Mouse (Mus musculus): ENCODE results near the gene Lrrc41. TPM values are rescaled to one million over a fixed set of nuclear protein-coding genes. Genes with fewer than 3 reads are reported as not detected.

The Lrrc41 gene
- polyA plus RNA-seq, 1 experiment, result not detected

DNA sequence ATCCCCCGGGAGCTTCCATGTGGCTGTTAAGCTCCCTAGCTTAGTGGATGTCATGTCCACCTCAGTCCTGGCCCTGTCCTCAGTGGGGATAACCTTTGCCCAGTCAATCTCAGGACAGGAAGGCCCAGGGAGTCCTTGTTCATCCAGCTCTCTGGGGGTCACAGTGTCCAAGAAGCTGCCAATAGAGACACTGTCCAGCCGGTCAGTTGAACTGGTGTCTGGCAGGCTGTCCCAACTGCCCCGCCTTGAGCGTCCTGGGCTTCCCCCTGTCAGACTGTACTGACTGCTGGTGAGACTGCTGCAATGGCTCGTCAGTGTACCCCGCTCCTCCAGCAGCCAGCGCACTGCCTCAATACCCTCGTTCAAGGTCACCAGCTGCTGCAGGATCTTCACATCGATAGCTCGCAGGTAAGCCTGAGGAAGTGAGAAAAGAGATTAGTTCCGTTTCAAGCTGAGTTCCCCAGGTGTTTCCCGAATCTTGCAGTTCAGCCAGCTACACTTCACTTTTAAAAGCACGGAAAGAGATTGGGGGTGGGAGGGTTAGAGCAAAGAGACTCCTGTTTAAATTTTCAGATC lies 62.4 kb downstream of the Lrrc41 start:
- Histone ChIP-seq H3K27ac (ENCODE audit: insufficient read depth, low read depth, low read length) (no peak overlapping the region), H3K4me1 (ENCODE audit: control insufficient read depth, insufficient read depth, low read length) (peaks cover 22% of the 10 kb centered on the region), H3K4me3 (ENCODE audit: insufficient read depth, low read depth, low read length) (no peak overlapping the region)
- 58% methylated on average over 13 of the region's 13 CpGs for WGBS
- no peak for TF ChIP-seq CTCF (IDR thresholded peaks at IDR 0.05; ENCODE audit: insufficient read depth, low read depth, low read length)
- TF ChIP-seq POLR2A (IDR thresholded peaks at IDR 0.05; ENCODE audit: insufficient read depth, low read depth, low read length), result no peak

DNA sequence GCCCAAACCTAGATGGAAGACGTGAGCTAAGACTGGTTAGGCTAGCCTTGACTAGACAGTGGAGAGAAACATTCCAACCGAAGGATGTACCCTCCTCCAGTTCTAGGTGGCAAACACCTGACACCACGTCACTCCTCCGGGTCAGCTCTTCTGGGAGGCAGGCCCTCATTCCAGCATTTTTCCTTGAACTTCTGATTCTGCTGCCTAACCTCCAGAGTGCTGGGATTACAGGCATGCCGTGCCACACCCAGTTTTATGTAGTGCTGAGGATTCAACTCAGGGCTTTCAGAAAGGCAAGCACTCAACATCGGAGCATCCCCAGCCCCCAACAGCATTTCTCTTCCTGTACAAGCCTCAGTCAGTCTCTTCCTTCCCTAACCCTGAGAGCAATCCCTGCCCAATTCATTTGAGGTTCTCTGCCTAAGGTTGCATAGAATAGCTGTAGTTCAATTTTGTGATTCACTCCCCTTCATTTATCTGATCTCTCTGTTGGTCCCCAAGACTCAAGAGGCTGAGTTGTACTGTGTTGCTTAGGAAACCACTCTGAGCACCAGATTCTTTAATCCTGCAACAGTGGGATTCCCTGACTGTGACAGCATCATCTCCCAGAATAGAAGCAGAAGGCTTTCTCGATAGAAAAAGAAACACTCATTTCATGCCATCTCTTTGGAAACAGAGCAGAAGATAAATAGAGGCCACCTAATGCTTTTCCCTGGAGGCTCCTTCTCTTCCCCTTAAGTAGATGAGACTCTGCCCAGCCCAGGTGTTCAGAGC lies 65.9 kb downstream of the Lrrc41 start:
- Histone ChIP-seq H3K27ac (ENCODE audit: insufficient read depth, low read depth, low read length) (peak overlapping the region; percentile 80; the same call in 1 of the 2 replicates), H3K4me3 (ENCODE audit: insufficient read depth, low read depth, low read length) (no peak overlapping the region), H3K4me1 (ENCODE audit: control insufficient read depth, insufficient read depth, low read length) (peaks cover 28% of the 10 kb centered on the region)
- no peak for TF ChIP-seq CTCF (IDR thresholded peaks at IDR 0.05; ENCODE audit: insufficient read depth, low read depth, low read length)
- no peak for TF ChIP-seq POLR2A (IDR thresholded peaks at IDR 0.05; ENCODE audit: insufficient read depth, low read depth, low read length)
- WGBS, result 62% methylated on average over 7 of the region's 7 CpGs

DNA sequence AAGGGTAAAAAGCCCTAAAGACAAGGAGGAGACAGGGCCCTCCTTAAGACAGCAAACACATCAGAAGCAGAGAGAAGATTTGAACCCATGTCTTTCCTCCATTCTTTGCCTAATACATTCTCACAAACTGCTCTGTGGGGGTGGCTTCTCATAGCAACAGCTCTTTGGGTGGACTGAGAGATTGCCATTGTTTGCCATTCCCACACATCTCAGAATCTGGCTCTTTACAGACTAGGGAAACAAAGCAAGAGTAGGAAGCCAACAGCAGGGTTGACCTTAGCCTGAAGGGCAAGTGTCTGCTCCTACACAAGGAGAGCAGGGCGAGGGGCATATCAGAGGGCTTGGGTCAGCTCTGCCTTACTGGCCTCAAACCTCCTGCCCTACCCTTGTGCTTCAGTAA lies 66.7 kb downstream of the Lrrc41 start:
- no peak for TF ChIP-seq CTCF (IDR thresholded peaks at IDR 0.05; ENCODE audit: insufficient read depth, low read depth, low read length)
- TF ChIP-seq POLR2A (IDR thresholded peaks at IDR 0.05; ENCODE audit: insufficient read depth, low read depth, low read length), result no peak
- WGBS, result 85% methylated on average over 1 of the region's 1 CpGs
- Histone ChIP-seq H3K4me3 (ENCODE audit: insufficient read depth, low read depth, low read length) (no peak overlapping the region), H3K4me1 (ENCODE audit: control insufficient read depth, insufficient read depth, low read length) (peaks cover 26% of the 10 kb centered on the region), H3K27ac (ENCODE audit: insufficient read depth, low read depth, low read length) (peak overlapping the region; percentile 80; the same call in 1 of the 2 replicates)

DNA sequence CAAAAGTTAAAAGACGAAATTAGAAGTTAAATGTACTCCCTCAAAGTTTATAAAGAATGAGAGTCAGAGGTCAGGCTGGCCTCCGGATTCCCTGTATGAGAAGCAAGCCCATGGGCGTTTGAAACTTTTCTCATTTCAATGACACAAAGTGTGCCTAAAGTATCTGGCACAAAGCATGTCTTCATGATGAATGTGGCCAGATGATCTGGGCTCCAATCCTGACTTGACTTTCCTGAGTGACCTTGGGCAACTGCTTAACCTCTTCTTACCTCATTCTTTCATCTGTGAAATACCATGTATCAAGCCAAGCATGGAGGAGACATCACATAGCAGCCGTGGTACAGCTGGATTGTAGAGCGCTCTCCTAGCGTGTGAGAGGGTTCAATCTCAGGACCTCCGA lies 67.2 kb downstream of the Lrrc41 start:
- Histone ChIP-seq H3K4me1 (ENCODE audit: control insufficient read depth, insufficient read depth, low read length) (peaks cover 23% of the 10 kb centered on the region), H3K27ac (ENCODE audit: insufficient read depth, low read depth, low read length) (no peak overlapping the region), H3K4me3 (ENCODE audit: insufficient read depth, low read depth, low read length) (no peak overlapping the region)
- 86% methylated on average over 7 of the region's 7 CpGs for WGBS
- TF ChIP-seq CTCF (IDR thresholded peaks at IDR 0.05; ENCODE audit: insufficient read depth, low read depth, low read length) (no peak), POLR2A (IDR thresholded peaks at IDR 0.05; ENCODE audit: insufficient read depth, low read depth, low read length) (no peak)

DNA sequence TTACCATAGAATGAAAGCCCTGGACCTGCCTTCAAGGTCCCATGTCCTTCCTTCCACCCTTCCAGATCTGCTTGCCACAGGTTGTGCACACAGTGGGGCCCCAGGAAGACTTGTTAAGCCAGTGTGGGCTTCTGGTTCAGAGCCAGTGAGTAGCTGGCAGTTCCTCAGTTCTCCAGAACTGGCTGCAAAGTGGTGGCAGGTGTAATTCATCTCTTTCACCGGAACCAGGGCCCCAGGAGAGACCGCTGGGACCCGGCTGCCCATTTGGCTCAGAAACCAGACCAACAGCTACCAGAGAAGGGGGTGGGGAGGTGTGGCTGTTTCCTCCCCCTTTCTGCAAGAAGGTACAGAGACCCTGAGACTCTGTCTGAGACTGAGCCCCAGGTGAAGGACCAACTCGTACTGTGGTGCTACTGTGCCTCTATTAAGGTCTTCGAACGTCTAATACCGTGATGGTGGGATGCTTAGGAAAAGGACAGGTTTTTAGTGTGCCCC lies 68.3 kb downstream of the Lrrc41 start:
- 6% methylated on average over 7 of the region's 7 CpGs for WGBS
- H3K4me3 ChIP-seq (ENCODE audit: insufficient read depth, low read depth, low read length), result peak overlapping the region; percentile 58
- H3K27ac ChIP-seq (ENCODE audit: insufficient read depth, low read depth, low read length), result no peak overlapping the region
- TF ChIP-seq CTCF (IDR thresholded peaks at IDR 0.05; ENCODE audit: insufficient read depth, low read depth, low read length), result no peak
- TF ChIP-seq POLR2A (IDR thresholded peaks at IDR 0.05; ENCODE audit: insufficient read depth, low read depth, low read length), result no peak
- H3K4me1 ChIP-seq (ENCODE audit: control insufficient read depth, insufficient read depth, low read length), result peaks cover 19% of the 10 kb centered on the region

DNA sequence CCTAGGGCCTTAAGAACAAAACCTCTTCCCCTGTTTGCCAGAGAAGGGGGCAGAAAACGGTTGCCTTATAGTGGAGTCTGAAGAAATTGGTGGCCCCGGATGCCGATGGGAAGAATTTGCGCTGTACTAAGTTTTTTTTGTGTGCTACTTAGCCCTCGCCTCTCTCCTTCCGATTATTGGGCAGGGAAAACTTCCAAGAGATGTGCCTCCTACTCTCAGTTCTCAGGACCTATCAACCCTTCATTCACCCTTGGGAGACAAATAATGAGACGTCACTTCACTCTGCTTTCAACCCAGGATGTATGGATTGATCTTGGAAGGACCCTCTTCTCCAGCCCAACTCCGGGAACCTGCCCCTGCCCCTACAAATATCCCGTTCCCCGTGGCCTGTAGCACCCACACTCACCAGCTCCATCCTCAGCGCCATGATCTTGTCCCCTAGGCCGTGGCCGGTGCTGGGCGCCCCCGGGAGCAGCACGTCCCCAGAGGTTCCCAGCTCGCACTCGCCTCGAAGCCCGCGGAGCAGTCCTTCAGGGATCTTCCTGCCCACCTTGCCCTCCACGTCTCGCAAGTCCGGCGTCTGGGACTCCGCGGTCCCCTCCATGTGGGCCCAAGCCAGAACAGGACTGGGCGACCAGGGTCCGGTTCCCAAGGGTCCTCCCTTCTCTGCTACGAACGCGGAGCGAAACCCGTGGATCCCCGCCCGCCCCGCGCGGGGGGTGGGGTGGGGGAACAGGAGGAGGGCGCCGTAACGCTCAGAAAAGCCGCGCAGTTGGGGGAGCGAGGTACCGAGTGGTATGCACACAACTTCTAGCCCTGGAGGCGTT lies 69.0 kb downstream of the Lrrc41 start:
- Histone ChIP-seq H3K4me1 (ENCODE audit: control insufficient read depth, insufficient read depth, low read length) (peaks cover 19% of the 10 kb centered on the region), H3K27ac (ENCODE audit: insufficient read depth, low read depth, low read length) (no peak overlapping the region), H3K4me3 (ENCODE audit: insufficient read depth, low read depth, low read length) (peak overlapping the region; percentile 58)
- WGBS, result under 1% methylated on average over 47 of the region's 47 CpGs
- peak; percentile 44; the same call in 1 of the 2 replicates for TF ChIP-seq POLR2A (IDR thresholded peaks at IDR 0.05; ENCODE audit: insufficient read depth, low read depth, low read length)
- no peak for TF ChIP-seq CTCF (IDR thresholded peaks at IDR 0.05; ENCODE audit: insufficient read depth, low read depth, low read length)

Other genes starting within 250 kb of the Lrrc41 start
- gene Mob3c, start 247.2 kb upstream of the Lrrc41 start, polyA plus RNA-seq (2012; ENCODE audit: insufficient read depth, insufficient read length, low replicate concordance, missing spikeins), result not detected in 2 replicates
- gene Mknk1, start 236.1 kb upstream of the Lrrc41 start, polyA plus RNA-seq (2012; ENCODE audit: insufficient read depth, insufficient read length, low replicate concordance, missing spikeins), result not detected in 2 replicates
- gene Kncn, start 190.9 kb upstream of the Lrrc41 start, polyA plus RNA-seq (2012; ENCODE audit: insufficient read depth, insufficient read length, low replicate concordance, missing spikeins), result not detected in 2 replicates
- gene 6430628N08Rik, start 184.6 kb upstream of the Lrrc41 start, polyA plus RNA-seq (2012; ENCODE audit: insufficient read depth, insufficient read length, low replicate concordance, missing spikeins), result not detected in 2 replicates
- not detected in 2 replicates for gene Dmbx1, start 135.3 kb upstream of the Lrrc41 start, polyA plus RNA-seq (2012; ENCODE audit: insufficient read depth, insufficient read length, low replicate concordance, missing spikeins)
- gene Faah, start 57.3 kb upstream of the Lrrc41 start, polyA plus RNA-seq (2012; ENCODE audit: insufficient read depth, insufficient read length, low replicate concordance, missing spikeins), result not detected in 2 replicates
- not detected in 2 replicates for gene Nsun4, start 21.4 kb upstream of the Lrrc41 start, polyA plus RNA-seq (2012; ENCODE audit: insufficient read depth, insufficient read length, low replicate concordance, missing spikeins)
- not detected in 2 replicates for gene Uqcrh, start 198 bp upstream of the Lrrc41 start, polyA plus RNA-seq (2012; ENCODE audit: insufficient read depth, insufficient read length, low replicate concordance, missing spikeins)
- gene Rad54l, start 48.4 kb downstream of the Lrrc41 start, polyA plus RNA-seq (2012; ENCODE audit: insufficient read depth, insufficient read length, low replicate concordance, missing spikeins), result not detected in 2 replicates
- gene Pomgnt1, start 48.6 kb downstream of the Lrrc41 start, polyA plus RNA-seq (2012; ENCODE audit: insufficient read depth, insufficient read length, low replicate concordance, missing spikeins), result not detected in 2 replicates
- not detected in 2 replicates for gene Lurap1, start 76.1 kb downstream of the Lrrc41 start, polyA plus RNA-seq (2012; ENCODE audit: insufficient read depth, insufficient read length, low replicate concordance, missing spikeins)
- gene Tspan1, start 92.3 kb downstream of the Lrrc41 start, polyA plus RNA-seq (2012; ENCODE audit: insufficient read depth, insufficient read length, low replicate concordance, missing spikeins), result not detected in 2 replicates
- not detected in 2 replicates for gene 1700042G07Rik, start 98.1 kb downstream of the Lrrc41 start, polyA plus RNA-seq (2012; ENCODE audit: insufficient read depth, insufficient read length, low replicate concordance, missing spikeins)
- gene Gm49337, start 98.1 kb downstream of the Lrrc41 start, polyA plus RNA-seq (2012; ENCODE audit: insufficient read depth, insufficient read length, low replicate concordance, missing spikeins), result not detected in 2 replicates
- not detected in 2 replicates for gene Pik3r3, start 146.3 kb downstream of the Lrrc41 start, polyA plus RNA-seq (2012; ENCODE audit: insufficient read depth, insufficient read length, low replicate concordance, missing spikeins)